Mouse (Mus musculus): ENCODE measurements around the gene BC037034. TPM values are rescaled to one million over a fixed set of nuclear protein-coding genes. Genes with fewer than 3 reads are reported as not detected.

Gene BC037034
- polyA plus RNA-seq, 1 experiment from 2014 or later, result 2.4 TPM

DNA sequence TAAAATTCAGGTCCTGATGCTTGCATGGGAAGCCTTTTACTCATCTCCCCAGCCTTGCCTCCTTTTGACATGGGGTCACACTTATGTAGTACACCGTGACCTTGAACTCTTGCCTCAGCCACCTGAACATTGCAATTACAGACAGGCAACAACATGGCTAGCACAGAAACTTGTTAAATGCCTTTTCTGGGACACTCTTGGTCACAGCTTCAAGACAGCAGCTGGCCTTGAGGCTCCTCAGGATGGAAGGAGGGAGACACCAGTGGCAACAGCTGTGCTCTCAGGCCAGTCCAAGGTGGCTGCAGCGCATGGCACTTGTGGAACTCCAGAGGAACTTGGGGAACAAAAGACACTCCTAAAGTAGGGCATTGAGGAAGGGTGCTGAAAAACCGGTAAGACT is 3.3 kb upstream of the BC037034 start:
- DNase-seq (ENCODE audit: low spot score) (no peak), ATAC-seq (ENCODE audit: low FRiP score, low TSS enrichment) (no peak)
- Histone ChIP-seq H3K27ac (replicated peaks) (no peak overlapping the region), H3K36me3 (ENCODE audit: control insufficient read depth, insufficient read depth, low read length) (no peaks in the 10 kb centered on the region; the same call in 1 of the 2 replicates), H3K4me1 (replicated peaks; ENCODE audit: control insufficient read depth, insufficient read depth) (0 out of 2 replicates have a peak, but pooled peaks cover 5% of the 10 kb centered on the region), H3K4me2 (replicated peaks; ENCODE audit: low read depth) (no peak overlapping the region), H3K9ac (ENCODE audit: low read length) (no peak overlapping the region), H3K27me3 (ENCODE audit: control insufficient read depth, insufficient read depth, low read length) (no peaks in the 10 kb centered on the region), H3K4me3 (ENCODE audit: low read depth, low read length) (no peak overlapping the region), H3K9me3 (ENCODE audit: control insufficient read depth, low read length) (no peaks in the 10 kb centered on the region)
- TF ChIP-seq EP300 (optimal IDR thresholded peaks at IDR 0.05), result no peak
- no peak for TF ChIP-seq CTCF (IDR thresholded peaks at IDR 0.05; ENCODE audit: low read depth)
- WGBS, result 86% methylated on average over 3 of the region's 3 CpGs

DNA sequence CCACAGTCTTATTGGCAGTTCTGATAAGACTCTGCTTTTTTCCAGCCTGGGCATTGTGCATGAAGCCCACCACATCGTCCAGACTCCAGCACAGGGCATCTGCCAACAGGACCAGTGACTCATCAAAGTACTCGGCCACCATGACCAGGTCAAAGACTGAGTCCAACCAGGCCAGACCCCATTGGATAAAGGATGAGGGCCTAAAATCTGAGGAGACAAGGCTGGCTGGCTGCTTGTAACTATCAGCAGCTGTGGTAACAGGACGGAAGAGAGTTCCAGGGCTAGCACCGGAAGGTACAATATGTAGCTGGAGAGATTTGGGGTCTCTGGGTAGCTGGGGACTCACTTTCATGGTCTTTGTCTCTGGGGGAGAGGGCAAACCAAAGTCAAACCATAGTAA is 1.9 kb upstream of the BC037034 start:
- H3K9ac ChIP-seq (ENCODE audit: low read length), result no peak overlapping the region
- no peaks in the 10 kb centered on the region; the same call in 1 of the 2 replicates for H3K36me3 ChIP-seq (ENCODE audit: control insufficient read depth, insufficient read depth, low read length)
- no peak overlapping the region for H3K4me2 ChIP-seq (replicated peaks; ENCODE audit: low read depth)
- H3K27ac ChIP-seq (replicated peaks), result no peak overlapping the region
- WGBS, result 97% methylated on average over 4 of the region's 4 CpGs
- TF ChIP-seq CTCF (IDR thresholded peaks at IDR 0.05; ENCODE audit: low read depth) (no peak), EP300 (optimal IDR thresholded peaks at IDR 0.05) (no peak)
- no peaks in the 10 kb centered on the region for H3K27me3 ChIP-seq (ENCODE audit: control insufficient read depth, insufficient read depth, low read length)
- 0 out of 2 replicates have a peak, but pooled peaks cover 2% of the 10 kb centered on the region for H3K4me1 ChIP-seq (replicated peaks; ENCODE audit: control insufficient read depth, insufficient read depth)
- no peaks in the 10 kb centered on the region for H3K9me3 ChIP-seq (ENCODE audit: control insufficient read depth, low read length)
- DNase-seq (ENCODE audit: low spot score), result no peak
- ATAC-seq (ENCODE audit: low FRiP score, low TSS enrichment), result no peak
- no peak overlapping the region for H3K4me3 ChIP-seq (ENCODE audit: low read depth, low read length)

DNA sequence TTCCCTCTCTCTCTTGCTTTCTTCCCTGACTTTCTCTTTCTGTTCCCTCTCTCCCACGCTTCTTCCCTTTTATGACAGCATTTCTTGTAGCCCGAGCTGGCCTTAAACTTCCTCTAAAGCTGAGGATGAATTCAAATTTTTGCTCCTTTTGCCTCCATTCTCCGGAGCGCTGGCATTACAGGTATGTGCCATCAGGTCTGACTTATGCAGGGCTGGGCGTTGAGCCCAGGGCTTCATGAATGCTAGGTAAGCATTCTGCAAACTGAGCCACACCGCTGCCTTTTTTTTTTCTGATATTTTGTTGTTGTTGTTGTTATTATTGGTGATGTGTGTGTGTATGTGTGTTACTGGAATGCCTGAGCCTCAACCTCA is 360 bp upstream of the BC037034 start:
- Histone ChIP-seq H3K36me3 (ENCODE audit: control insufficient read depth, insufficient read depth, low read length) (peaks cover 7% of the 10 kb centered on the region; the same call in 1 of the 2 replicates), H3K27ac (replicated peaks) (no peak overlapping the region), H3K4me1 (replicated peaks; ENCODE audit: control insufficient read depth, insufficient read depth) (0 out of 2 replicates have a peak, but pooled peaks cover 2% of the 10 kb centered on the region), H3K9ac (ENCODE audit: low read length) (peak overlapping the region; percentile 88), H3K27me3 (ENCODE audit: control insufficient read depth, insufficient read depth, low read length) (no peaks in the 10 kb centered on the region), H3K4me3 (ENCODE audit: low read depth, low read length) (peak overlapping the region; percentile 81), H3K9me3 (ENCODE audit: control insufficient read depth, low read length) (no peaks in the 10 kb centered on the region), H3K4me2 (replicated peaks; ENCODE audit: low read depth) (peak overlapping the region; percentile 99)
- DNase-seq (ENCODE audit: low spot score) (no peak), ATAC-seq (ENCODE audit: low FRiP score, low TSS enrichment) (no peak)
- WGBS, result 8% methylated on average over 6 of the region's 6 CpGs
- TF ChIP-seq EP300 (optimal IDR thresholded peaks at IDR 0.05), result no peak
- no peak for TF ChIP-seq CTCF (IDR thresholded peaks at IDR 0.05; ENCODE audit: low read depth)

- Histone ChIP-seq H3K4me1 (replicated peaks; ENCODE audit: control insufficient read depth, insufficient read depth) (0 out of 2 replicates have a peak, but pooled peaks cover 2% of the 10 kb centered on the region), H3K36me3 (ENCODE audit: control insufficient read depth, insufficient read depth, low read length) (peaks cover 10% of the 10 kb centered on the region; the same call in 1 of the 2 replicates), H3K27ac (replicated peaks) (no peak overlapping the region), H3K4me2 (replicated peaks; ENCODE audit: low read depth) (peak overlapping the region; percentile 99), H3K9ac (ENCODE audit: low read length) (peak overlapping the region; percentile 88), H3K27me3 (ENCODE audit: control insufficient read depth, insufficient read depth, low read length) (no peaks in the 10 kb centered on the region), H3K4me3 (ENCODE audit: low read depth, low read length) (peak overlapping the region; percentile 81), H3K9me3 (ENCODE audit: control insufficient read depth, low read length) (no peaks in the 10 kb centered on the region)
- TF ChIP-seq EP300 (optimal IDR thresholded peaks at IDR 0.05) (no peak), CTCF (IDR thresholded peaks at IDR 0.05; ENCODE audit: low read depth) (0 out of 2 replicates have a peak, but pooled peaks have one; percentile 4)
- DNase-seq (ENCODE audit: low spot score), result no peak
- no peak for ATAC-seq (ENCODE audit: low FRiP score, low TSS enrichment)
- whole genome bisulfite sequencing, result 62% methylated on average over 18 of the region's 18 CpGs
These were observed 1.1 kb downstream of the BC037034 start for GRCm38 (mm10) chr5:138262582-138263240.

DNA sequence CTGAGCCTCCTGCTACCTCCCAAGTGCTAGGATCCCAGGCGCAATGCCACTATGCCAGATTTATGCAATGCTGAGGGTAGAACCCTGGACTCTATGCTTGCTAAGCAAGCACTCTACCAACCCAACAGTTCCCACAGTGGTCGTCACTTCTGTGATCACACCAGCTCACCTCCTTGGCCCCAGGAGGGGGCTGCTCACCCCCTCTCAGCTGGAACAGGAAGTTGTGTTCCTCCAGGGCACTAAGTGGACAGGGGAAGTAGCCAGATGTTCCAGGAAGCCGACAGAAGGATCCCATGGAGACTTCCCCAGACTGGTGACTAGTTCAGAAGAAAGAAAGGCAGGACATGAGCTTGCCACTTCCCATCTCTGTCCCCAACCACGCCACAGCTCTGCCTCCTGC is 1.8 kb downstream of the BC037034 start:
- Histone ChIP-seq H3K9ac (ENCODE audit: low read length) (no peak overlapping the region; the same call in 1 of the 2 replicates), H3K27me3 (ENCODE audit: control insufficient read depth, insufficient read depth, low read length) (no peaks in the 10 kb centered on the region), H3K9me3 (ENCODE audit: control insufficient read depth, low read length) (no peaks in the 10 kb centered on the region), H3K27ac (replicated peaks) (no peak overlapping the region), H3K4me2 (replicated peaks; ENCODE audit: low read depth) (no peak overlapping the region), H3K36me3 (ENCODE audit: control insufficient read depth, insufficient read depth, low read length) (peaks cover 10% of the 10 kb centered on the region; the same call in 1 of the 2 replicates), H3K4me1 (replicated peaks; ENCODE audit: control insufficient read depth, insufficient read depth) (0 out of 2 replicates have a peak, but pooled peaks cover 2% of the 10 kb centered on the region), H3K4me3 (ENCODE audit: low read depth, low read length) (no peak overlapping the region)
- TF ChIP-seq CTCF (IDR thresholded peaks at IDR 0.05; ENCODE audit: low read depth) (no peak), EP300 (optimal IDR thresholded peaks at IDR 0.05) (no peak)
- no peak for ATAC-seq (ENCODE audit: low FRiP score, low TSS enrichment)
- no peak for DNase-seq (ENCODE audit: low spot score)
- 82% methylated on average over 4 of the region's 4 CpGs for WGBS

DNA sequence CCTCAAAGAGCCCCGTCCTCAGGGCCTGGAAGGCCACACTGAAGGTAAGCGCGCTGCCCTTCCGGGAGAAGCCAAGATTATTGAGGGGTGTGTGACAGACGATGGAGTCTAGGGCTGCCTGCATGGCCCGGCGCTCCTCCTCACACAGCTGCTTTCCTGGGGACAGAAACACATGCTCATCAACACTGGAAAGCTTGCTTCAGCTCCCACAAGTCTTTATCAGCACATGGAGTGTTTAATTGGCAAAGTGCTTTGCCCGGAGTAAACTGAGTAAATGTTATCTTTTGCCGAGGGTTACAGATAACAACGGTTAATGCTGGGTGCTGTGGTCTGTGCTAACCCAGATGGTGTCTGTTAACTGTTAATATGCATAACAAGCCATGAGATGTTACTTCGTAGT is 3.0 kb downstream of the BC037034 start:
- no peak for DNase-seq (ENCODE audit: low spot score)
- H3K36me3 ChIP-seq (ENCODE audit: control insufficient read depth, insufficient read depth, low read length), result peaks cover 10% of the 10 kb centered on the region; the same call in 1 of the 2 replicates
- no peaks in the 10 kb centered on the region for H3K9me3 ChIP-seq (ENCODE audit: control insufficient read depth, low read length)
- H3K27ac ChIP-seq (replicated peaks), result no peak overlapping the region
- no peaks in the 10 kb centered on the region for H3K27me3 ChIP-seq (ENCODE audit: control insufficient read depth, insufficient read depth, low read length)
- 70% methylated on average over 11 of the region's 11 CpGs for WGBS
- no peak overlapping the region for H3K4me3 ChIP-seq (ENCODE audit: low read depth, low read length)
- no peak for ATAC-seq (ENCODE audit: low FRiP score, low TSS enrichment)
- TF ChIP-seq EP300 (optimal IDR thresholded peaks at IDR 0.05) (no peak), CTCF (IDR thresholded peaks at IDR 0.05; ENCODE audit: low read depth) (no peak)
- H3K9ac ChIP-seq (ENCODE audit: low read length), result no peak overlapping the region
- H3K4me2 ChIP-seq (replicated peaks; ENCODE audit: low read depth), result no peak overlapping the region
- 0 out of 2 replicates have a peak, but pooled peaks cover 7% of the 10 kb centered on the region for H3K4me1 ChIP-seq (replicated peaks; ENCODE audit: control insufficient read depth, insufficient read depth)
